Mouse (Mus musculus): ENCODE measurements around the gene Lrrc73.

Gene Lrrc73

DNA sequence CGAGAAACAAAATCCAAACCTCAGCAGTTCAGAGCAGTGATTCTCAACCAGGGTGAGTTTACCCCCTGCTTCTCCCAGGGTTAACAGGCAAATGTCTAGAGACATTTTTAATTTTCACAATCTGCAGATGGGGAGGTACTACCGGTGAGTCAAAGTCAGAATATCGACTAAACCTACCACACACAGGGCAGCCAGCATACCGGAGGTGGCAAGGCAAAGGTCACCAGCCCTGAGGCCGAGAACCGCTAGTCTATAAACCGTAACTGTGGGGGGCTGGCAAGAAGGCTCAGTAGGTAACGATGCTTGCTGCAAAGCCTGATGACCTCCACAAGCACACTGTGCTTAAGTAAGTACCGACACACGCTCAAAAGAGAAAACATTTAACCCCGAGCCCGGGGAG lies 12.2 kb downstream of the Lrrc73 start:
- DNase-seq, result no peak

DNA sequence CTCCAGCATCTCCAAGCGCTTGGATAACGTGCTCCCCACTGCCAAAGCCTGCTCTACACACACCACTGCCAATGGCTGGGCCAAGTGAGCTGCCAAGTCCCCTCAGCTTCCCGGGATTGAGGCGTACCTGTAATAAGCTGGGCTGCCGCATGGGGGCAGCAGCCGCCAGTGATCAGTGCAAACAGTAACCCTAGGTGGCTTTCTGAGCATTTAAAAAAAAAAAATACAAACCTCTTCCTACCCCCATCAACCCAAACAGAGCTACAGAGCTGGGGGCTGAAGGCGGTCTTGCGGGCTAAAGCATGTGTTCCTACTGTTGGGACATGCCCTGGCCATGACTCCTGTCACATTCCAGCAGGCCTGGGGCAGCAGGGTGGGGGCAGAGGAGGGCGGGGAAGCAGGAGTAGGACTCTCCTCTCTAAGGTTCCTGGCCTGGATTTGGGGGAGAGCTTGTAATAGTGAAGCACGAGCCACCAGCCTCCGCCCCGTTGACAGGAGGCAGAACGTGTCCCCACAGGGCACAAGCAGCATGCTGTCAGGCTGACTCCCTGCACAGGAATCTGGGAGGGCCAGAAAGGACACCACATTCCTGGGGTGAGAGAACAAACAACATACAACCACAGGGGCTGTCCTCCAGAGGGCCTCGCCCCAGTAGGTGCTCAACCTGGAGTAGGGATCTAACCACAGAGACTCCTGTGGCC lies 12.7 kb downstream of the Lrrc73 start:
- peak; percentile 71 for DNase-seq

DNA sequence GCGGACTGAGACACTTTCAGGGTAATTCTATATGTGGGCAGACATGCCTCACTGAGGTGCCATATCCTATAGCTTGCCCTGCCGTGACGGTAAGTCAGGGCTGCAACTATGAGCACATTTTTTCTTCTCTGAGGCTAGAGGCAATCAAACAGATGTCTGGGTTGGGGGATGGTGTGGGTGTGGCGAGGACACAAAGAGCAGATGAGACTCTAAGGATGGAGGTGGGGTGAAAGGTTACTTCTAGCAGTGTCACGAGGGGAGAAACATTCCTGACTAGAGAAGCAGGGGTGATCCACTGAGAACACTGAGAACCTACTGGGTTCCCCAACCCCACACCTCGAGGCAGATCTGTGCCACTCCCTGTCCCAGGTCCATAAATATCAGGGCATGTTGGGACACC lies 13.7 kb downstream of the Lrrc73 start:
- DNase-seq, result no peak

DNA sequence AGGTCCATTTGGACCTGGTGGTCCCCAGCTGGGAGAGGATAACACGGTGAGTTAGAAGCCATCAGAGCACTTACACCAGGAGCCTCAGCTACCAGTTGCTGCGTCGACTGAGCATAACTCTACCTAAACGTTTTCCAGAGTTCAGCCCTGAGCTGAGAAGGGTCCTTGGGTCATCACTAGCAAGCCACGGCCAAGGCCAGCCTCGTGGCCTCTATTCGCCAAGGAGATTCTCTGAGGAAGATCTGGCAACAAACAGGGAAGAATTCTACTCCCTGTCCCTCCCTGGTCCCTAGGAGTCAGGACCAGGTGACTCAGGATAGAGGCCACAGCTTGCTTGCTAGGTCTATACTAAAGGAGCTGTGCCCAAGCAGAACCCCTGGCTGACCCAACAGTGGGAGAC lies 14.2 kb downstream of the Lrrc73 start:
- no peak for DNase-seq

DNA sequence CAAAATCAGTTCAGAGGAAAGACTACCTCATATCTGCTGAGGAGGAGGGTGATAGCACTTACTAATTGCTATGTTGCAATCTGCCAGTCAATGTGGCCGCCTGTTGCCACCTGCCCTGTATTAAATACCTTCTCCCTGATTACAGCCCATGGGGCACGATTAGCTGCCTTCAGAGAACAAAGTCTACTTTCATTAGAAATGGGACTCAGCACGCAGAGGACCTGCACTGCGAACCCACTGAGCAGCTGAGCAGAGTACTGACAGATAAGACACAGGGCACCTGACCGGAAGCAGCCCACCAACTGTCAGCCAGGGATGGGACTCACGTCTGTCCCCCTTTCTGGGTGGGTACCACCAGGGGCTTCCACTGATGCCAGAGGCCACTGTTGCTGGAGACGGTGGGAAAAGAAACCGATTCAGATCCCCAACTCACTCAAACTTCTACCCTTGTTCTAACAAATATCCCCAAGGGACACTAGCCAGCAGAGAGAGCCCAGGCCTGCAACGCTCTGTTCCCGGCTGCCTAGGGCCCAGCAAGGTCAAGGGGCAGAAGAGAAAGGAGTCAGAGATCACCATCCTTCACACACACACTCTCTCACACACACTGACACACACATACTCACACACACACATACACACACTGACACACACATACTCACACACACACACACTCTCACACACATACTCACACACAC lies 14.8 kb downstream of the Lrrc73 start:
- DNase-seq, result no peak

DNA sequence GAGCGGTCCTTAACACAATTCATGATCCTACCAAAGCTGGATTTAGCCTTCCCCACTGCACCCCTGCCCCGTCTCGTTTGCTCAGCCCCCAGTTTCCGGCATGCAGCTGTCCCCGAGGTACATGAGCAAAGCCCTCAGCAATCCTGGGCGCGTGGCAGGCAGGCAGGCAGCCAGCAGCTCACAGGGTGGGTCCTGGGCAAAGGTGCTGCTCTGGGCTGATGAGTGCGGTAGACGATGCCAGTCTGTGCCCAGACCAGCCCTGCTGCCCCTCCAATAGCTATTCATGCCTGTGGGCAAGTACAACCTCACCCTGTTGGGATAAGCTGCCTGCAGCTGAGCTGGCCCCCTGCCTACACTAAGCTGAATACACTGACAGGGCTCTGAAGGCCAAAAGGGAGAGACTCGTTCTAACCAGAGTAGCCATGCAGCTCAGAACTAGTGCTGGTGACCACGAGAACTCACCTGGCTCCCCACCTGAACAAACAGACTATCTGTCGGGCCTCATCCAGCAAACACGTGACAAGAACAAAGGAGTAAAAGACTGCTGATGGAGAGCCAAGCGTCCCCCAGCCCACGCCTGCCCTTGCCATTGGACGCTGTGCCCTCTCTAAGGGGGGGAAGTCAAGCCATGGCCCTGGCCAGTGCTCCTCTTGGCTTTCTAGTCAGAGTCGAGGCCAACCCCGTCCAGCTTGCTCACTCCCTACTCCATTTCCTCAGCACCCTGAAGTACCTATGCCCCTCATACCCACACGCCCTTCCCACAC lies 16.6 kb downstream of the Lrrc73 start:
- no peak for DNase-seq

DNA sequence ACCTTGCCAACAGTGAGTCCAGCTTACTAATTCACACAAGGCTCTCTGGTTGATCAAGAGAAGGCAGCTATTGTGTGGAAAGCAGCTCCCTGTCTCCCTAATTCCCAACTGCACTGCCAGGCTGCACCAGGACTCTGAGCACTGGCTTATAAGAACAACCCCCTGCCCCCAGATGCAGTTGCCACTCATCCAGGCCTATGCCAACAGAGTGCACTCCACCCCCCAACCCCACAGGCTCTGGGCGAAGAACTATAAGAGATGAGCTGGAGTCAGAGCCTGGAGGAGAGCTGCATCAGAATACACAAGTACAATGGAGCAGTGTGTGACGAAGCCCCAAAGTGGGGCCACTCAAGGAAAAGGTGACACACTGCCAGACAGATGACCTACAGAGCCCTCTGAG lies 18.7 kb downstream of the Lrrc73 start:
- DNase-seq, result no peak

DNA sequence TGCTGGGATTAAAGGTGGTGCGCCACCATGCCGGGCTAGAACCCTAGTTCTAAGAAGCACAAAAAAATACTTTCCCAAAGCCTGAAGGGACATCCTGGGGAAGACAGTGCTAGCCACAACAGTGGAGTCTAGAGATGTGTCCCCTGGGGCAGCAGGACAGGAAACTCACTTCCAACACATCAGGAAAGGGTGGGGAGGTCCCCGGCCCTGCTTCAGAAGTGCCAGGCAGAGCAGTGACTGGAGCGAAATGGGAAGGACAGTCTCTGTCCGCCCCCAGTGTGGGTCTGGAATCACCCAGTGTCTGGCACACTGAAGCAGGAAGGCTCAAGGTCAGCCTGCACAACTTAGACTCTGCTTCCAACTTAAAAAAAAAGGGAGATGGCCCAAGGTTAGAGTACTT lies 19.3 kb downstream of the Lrrc73 start:
- DNase-seq, result no peak

DNA sequence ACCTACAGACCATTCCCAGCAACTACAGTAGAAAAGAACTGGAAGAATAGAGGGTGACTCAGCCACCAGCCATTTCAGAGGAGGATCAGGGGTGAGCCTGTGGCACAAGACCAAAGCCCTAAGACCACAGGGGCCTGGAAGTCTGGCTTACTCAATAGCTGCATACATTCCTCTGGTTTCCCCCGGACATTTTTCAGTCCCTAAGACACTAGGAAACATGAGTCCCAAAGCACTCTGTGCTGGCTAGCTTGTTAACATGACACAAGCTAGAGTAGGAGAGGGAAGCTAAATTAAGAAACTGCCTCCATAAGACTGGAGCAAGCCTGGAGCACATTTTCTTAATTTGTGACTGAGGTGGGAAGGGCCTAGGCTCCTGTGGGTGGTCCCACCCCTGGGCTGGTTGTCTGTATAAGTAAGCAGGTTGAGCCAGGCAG lies 20.5 kb downstream of the Lrrc73 start:
- DNase-seq, result no peak

DNA sequence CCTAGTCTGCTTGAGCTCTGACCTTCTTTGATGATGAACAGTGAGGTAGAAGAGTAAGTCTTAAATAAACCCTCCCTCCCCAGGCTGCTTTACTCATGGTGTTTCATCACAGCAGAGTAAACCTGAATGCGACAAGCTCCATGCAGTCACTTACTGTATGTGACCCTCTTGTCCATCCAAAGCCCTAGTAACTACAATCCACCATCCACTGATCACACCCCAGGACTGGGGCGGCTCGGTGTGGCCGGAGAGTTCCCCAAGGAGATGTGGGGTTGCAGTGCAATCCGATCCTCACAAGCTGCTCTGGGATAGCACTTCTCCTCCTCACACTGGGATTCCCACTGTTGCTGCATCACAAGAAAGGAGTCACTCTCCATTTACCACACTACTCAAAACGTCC lies 21.1 kb downstream of the Lrrc73 start:
- no peak for DNase-seq

DNA sequence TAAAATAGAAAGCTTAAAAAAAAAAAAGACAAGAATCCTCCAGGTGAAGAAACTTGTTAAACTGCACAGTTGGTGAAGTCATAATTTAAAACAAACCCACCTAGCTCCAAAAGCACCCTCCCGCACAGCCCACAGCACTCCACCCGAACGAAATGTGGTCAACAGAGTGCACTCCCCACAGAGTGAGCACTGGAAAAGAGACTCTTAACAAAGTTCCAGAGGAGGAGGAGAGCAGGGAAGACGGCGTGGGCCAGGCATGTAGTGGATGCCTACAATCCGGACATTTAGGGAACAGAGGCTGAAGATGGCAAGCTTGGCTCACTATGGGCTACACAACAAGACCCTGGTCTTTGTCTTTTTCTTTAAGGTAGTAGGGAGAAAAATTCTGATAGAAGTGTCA lies 21.7 kb downstream of the Lrrc73 start:
- no peak for DNase-seq

DNA sequence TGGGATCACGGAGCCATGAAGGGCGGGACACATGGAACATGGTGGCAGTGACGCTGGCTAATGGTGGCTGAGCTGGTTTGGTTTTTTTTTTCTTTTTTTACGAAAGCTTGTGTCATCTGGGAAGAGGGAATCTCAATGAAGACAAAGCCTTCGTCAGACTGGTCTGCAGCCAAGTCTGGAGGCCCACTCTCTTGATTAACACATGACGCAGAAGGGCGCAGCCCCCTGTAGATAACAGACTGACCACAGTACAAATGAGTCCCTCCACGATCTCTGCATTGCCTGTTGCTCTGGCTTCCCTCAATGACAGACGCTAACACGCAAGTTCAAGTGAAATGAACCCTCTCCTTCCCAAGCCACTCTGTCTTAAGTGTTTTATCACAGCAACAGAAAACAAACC lies 22.2 kb downstream of the Lrrc73 start:
- no peak for DNase-seq

DNA sequence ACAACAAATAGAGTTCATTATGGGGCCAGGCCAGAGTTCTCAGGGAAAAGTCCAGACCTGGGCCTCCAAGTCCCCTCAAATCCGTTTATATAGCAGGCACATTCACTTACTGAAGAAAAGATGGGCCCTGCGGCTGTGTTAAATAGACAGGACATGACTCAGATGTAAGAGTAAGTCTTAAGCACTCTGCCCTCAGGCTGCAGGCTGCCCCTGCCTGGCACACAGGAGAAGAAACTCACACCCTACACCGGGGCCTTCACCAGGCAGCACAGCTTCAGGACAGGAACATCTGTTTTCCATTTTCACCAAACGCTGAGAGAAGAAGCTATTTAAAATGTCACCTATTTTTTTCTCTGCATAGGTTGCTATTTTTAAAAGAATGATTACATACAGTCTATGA lies 24.3 kb downstream of the Lrrc73 start:
- DNase-seq, result no peak

DNA sequence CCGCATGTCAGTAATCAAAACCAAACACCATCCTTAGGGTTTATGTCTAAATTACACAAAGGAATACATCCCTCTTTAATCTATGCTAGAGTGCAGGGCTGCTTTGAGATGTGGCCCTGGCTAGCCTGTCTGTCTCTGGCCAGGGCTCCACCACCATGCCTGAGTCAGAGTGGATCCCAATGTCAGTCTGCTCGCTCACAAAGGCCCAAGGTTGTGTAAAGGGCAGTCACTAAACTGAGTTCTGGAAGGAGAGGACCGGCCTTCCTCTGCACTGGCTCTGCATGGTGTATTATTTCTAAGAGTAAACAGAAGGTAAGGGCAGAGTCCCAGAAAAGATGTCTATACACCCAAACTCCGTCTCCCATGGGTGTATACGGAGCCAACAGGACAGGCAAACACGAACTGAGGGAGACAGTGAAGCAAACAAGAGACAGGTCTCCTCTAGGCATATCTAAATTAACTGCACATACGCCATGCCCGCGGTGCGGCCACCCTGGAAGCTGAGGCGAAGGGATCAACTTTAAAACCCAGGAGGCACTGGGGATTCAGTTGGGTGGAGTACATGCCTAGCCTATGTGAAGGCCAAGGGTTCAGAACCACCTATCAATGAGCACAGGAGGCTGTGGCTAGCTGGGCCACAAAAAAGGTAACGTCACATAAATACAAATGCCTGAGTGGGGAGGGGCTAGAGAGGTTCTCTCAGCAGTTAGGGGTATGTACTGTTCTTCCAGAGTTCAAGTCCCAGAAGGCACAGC lies 24.9 kb downstream of the Lrrc73 start:
- no peak for DNase-seq

DNA sequence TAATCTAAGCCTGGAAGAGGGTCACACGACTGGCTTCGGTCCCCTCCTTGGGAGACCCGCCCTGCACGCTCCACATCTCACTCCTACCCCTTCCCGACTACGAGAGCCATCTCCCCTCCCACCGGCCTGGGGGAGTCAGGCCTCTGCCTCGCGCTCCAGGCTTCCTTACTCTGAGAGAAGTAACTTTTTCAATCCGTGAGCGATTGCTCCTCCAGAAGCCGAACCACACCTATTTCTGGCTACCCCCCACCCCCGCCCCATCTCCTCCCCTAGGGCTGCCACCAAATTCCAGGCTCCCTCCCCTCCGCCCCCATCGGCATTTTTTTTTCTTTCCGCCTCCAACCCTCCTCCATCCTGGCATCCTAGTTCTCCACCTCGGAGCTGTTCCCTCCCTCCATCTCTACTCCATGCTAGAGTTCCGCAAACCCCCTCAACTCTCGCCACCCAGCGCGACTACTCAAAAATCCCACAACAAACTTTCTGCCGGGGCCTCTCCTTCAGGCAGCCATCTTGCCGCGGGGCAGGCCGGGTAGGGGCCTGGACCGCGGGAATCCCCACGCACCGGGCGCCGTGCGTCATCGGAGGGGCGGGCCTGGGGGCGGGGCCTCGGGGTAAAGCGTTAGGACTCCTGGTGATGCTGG lies 29.3 kb downstream of the Lrrc73 start, which contains the start of gene Tjap1:
Tjap1 (minus strand) TSS at position 544 of the 641 bp plus-strand sequence.
- peak; percentile 92 for DNase-seq

DNA sequence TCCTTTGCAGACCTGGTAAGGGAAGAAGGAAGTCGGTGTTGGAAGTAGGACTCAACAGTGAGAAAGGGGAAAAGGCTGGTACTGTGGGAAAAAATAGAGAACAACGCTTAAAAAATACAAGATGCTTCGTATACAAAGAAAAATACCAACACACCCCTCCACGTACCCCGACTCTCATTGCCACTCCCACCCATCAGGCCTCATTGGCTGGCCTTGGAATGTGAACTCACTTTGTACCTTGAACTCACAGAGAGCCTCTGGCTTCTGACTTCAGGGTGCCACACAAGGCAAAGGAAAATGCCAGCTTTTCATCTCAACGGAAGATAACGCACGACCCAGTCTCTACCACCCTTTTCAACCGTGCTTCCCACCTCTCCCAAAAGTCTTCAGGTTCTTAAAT lies 29.8 kb downstream of the Lrrc73 start:
- no peak for DNase-seq

DNA sequence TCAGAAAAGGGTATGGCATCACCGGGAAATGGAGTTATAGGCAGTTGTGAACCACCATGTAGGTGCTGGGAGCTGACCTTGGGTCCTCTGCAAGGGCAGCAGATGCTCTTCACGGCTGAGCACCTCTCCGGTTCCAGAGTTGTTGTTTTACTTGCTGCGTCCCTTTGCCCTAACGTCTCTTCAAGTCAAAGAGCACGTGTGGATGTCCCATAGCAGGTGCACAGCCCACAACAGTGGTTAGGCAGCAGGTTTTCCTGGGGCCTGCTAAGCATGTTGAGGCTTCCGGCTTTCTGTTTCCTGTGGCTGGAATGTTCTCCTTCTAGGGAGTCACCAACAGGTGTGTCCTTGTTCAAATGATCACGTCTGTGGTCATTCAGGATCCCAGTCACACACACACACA lies 30.6 kb downstream of the Lrrc73 start:
- no peak for DNase-seq

DNA sequence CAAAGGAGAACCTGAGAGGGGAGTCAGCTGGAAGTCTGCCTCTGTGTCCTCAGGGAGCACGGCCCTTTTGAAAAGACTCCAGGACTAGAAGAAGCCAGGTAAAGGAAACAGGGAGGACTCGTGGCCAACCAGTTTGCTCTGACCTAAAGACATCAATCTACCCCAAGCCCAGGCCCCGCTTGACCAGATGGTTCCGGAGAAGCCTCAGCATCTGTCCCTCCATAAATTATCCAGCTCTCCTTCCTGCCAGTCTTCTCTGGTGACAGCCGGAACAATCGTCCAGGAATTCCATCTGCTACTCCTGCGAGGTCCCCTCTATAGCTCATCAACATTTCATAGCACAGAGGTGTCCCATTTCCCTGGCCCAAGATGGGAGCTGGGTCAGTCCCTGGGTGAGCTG lies 31.3 kb downstream of the Lrrc73 start:
- no peak for DNase-seq

DNA sequence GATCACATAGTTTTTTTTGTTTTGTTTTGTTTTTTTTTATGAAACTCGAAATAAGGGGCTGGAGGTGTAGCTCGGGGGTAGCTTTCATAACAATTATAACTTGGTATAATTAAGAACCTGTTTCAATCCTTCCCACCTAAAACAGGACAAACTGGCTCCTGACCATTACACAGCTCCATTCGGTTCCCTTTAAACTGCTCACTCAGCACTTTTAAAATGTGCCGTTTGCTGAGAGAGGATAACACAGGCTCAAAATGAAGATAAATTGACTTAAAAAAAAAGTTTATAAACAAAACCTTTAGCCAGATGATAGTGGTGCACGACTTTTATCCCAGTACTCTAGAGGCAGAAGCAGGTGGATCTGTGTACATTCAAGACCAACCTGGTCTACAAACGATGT lies 32.1 kb downstream of the Lrrc73 start:
- DNase-seq, result no peak

DNA sequence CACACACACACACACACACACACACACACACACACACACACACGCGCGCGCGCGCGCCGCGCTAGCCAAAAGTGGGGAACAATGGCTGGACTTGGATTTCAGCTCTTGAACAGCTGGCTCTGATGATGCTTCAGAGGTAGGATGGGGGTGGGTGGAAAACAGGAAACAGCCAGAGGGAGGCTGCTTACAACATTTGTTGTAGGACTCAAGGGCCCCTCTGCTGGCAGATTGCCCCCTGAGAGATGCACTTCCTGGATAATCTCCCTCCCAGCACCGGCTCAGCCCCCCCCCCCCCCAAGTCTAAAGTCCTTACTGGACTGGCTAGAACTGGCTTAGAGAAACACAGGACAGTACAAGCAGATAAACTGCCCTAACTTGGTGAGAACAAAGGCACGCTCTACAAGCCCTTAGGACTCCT lies 34.4 kb downstream of the Lrrc73 start:
- DNase-seq, result peak; percentile 34

DNA sequence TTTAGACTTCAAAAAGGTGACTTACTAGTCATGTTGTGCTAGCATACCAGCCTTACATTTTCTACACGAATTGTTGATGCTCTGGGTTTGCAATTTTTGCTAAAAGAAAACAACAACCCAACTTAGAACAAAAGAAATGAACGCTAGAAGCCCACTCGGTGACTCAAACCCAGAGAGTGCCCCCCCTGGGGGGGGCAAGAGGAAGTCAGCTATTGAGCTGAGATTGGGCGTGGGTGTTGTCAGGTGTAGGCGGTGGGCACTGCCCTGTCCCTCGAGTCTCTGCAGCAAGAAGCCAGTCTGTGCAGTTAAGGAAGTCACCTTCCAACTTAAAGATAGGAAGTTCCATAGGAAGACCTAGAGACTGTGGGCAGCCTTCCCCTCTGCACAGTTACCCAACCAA lies 43.3 kb downstream of the Lrrc73 start:
- DNase-seq, result no peak

DNA sequence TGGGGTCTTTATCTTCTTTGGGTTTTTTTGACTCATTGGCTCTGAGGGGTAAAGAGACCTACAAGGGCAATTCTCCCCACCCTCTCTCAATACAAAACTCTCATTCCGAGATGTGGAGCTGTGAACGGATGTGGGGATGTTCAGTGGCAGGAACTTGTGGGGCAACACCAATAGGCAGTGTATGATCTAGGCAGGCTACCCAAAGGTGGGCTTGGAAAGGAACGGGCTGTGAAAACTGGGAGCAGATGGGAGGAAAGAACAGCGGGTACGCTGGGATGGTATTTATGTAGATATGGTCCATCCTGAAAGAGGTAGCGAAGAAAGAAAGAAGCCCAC lies 43.7 kb downstream of the Lrrc73 start:
- DNase-seq, result no peak

All from liver (tissue).